Mouse (Mus musculus) intestine, postnatal 0 days (tissue): ENCODE results near the gene Il2rb. TPM values are rescaled to one million over a fixed set of nuclear protein-coding genes. Genes with fewer than 3 reads are reported as not detected.

Experiments
- ATAC-seq: fragments of 200-750 bp; cut with Nextera tagmentation; 2 replicates; pipeline ENCODE4 v1.8.0; 2017; ENCODE audit warnings: mild to moderate bottlenecking, moderate TSS enrichment, moderate library complexity
- H3K27ac ChIP-seq: fragments of 300-500 bp; sonication (generic); 2 replicates; pipeline ENCODE4 v1.5.1; 2014; ENCODE audit warnings: mild to moderate bottlenecking, low read depth, low read length, moderate library complexity
- H3K27me3 ChIP-seq: fragments of 300-500 bp; sonication (generic); replicated peaks from 2 replicates; pipeline ENCODE4 v1.6.1; 2014; ENCODE audit warnings: low read length, mixed read lengths; ENCODE audit not compliant: control insufficient read depth, insufficient read depth
- H3K36me3 ChIP-seq: fragments of 300-500 bp; sonication (generic); 2 replicates; pipeline ENCODE4 v1.6.1; 2014; ENCODE audit warnings: mild to moderate bottlenecking, moderate library complexity; ENCODE audit not compliant: control insufficient read depth, insufficient read depth
- H3K4me1 ChIP-seq: fragments of 300-500 bp; sonication (generic); replicated peaks from 2 replicates; pipeline ENCODE4 v1.6.1; 2014; ENCODE audit warnings: antibody characterized with exemption, low read length, mixed read lengths; ENCODE audit not compliant: control insufficient read depth, insufficient read depth
- H3K4me2 ChIP-seq: fragments of 300-500 bp; sonication (generic); replicated peaks from 2 replicates; pipeline ENCODE4 v1.6.1; 2014; ENCODE audit warnings: low read depth, mild to moderate bottlenecking, moderate library complexity
- H3K4me3 ChIP-seq: fragments of 300-500 bp; sonication (generic); 2 replicates; pipeline ENCODE4 v1.5.1; 2014; ENCODE audit warnings: low read depth, low read length
- H3K9ac ChIP-seq: fragments of 300-500 bp; sonication (generic); 2 replicates; pipeline ENCODE4 v1.6.1; 2014; ENCODE audit warnings: mild to moderate bottlenecking, low read depth, low read length
- H3K9me3 ChIP-seq: fragments of 300-500 bp; sonication (generic); 2 replicates; pipeline ENCODE4 v1.6.1; 2016; ENCODE audit warnings: mixed run types; ENCODE audit not compliant: control insufficient read depth
- CTCF ChIP-seq: sonication (generic); IDR thresholded peaks from 2 replicates; pipeline ENCODE4 v1.5.1; 2016; ENCODE audit warnings: low read depth, mild to moderate bottlenecking, control low read depth, antibody characterized with exemption, moderate library complexity
- WGBS: fragments of 180-500 bp; shearing (Covaris S2); extraction: QIAGEN DNeasy Blood & Tissue Kit; methylation state at CpG from one replicate; pipeline ENCODE4 v1.1.7; 2014; 5-methylcytosine and 5-hydroxymethylcytosine counted together
- polyA plus RNA-seq: library from polyadenylated mRNA; unstranded; fragments of >200 nt; fragmentation: Nextera tagmentation; extraction: Ambion mirVana; gene quantifications from 2 replicates; pipeline ENCODE4 v1.2.1, GENCODE M21; 2015

The Il2rb gene
- polyA plus RNA-seq, 1 experiment from 2014 or later = 0.63 TPM

- no peaks in the 10 kb centered on the region for H3K9me3 ChIP-seq
- H3K36me3 ChIP-seq = no peaks in the 10 kb centered on the region
- H3K4me3 ChIP-seq = no peak overlapping the region
- peak overlapping the region; percentile 60; the same call in 1 of the 2 replicates for H3K27ac ChIP-seq
- 47% methylated on average over 14 of the region's 14 CpGs for WGBS
- no peak for TF ChIP-seq CTCF
- no peak overlapping the region for H3K9ac ChIP-seq
- H3K4me1 ChIP-seq = no peaks in the 10 kb centered on the region
- peak; percentile 71 for ATAC-seq
- no peaks in the 10 kb centered on the region for H3K27me3 ChIP-seq
- H3K4me2 ChIP-seq = no peak overlapping the region
Measured at GRCm38 (mm10) chr15:78513019-78513418, 17.9 kb upstream of the Il2rb start.

- 81% methylated on average over 7 of the region's 7 CpGs for WGBS
- H3K27ac ChIP-seq = no peak overlapping the region
Measured at GRCm38 (mm10) chr15:78511951-78512350, 16.9 kb upstream of the Il2rb start.

GRCm38 (mm10) chr15:78510736-78511135 is 15.7 kb upstream of the Il2rb start:
- Histone ChIP-seq H3K9ac (no peak overlapping the region), H3K4me2 (no peak overlapping the region), H3K9me3 (no peaks in the 10 kb centered on the region), H3K4me1 (no peaks in the 10 kb centered on the region), H3K4me3 (no peak overlapping the region), H3K27me3 (no peaks in the 10 kb centered on the region), H3K36me3 (no peaks in the 10 kb centered on the region), H3K27ac (no peak overlapping the region)
- 84% methylated on average over 6 of the region's 6 CpGs for WGBS
- ATAC-seq = no peak
- no peak for TF ChIP-seq CTCF

More at GRCm38 (mm10) chr15:78511951-78512350, 16.9 kb upstream of the Il2rb start:
- no peak overlapping the region for H3K4me3 ChIP-seq
- no peak for ATAC-seq
- H3K9me3 ChIP-seq = no peaks in the 10 kb centered on the region
- no peaks in the 10 kb centered on the region for H3K4me1 ChIP-seq
- no peaks in the 10 kb centered on the region for H3K36me3 ChIP-seq
- no peak for TF ChIP-seq CTCF
- H3K4me2 ChIP-seq = no peak overlapping the region
- no peaks in the 10 kb centered on the region for H3K27me3 ChIP-seq
- no peak overlapping the region for H3K9ac ChIP-seq

GRCm38 (mm10) chr15:78510121-78510576 is 15.1 kb upstream of the Il2rb start:
- no peaks in the 10 kb centered on the region for H3K27me3 ChIP-seq
- no peak overlapping the region for H3K4me2 ChIP-seq
- no peak overlapping the region for H3K4me3 ChIP-seq
- no peaks in the 10 kb centered on the region for H3K4me1 ChIP-seq
- H3K36me3 ChIP-seq = no peaks in the 10 kb centered on the region
- 70% methylated on average over 8 of the region's 8 CpGs for WGBS
- no peaks in the 10 kb centered on the region for H3K9me3 ChIP-seq
- no peak overlapping the region for H3K9ac ChIP-seq
- ATAC-seq = no peak
- no peak for TF ChIP-seq CTCF
- H3K27ac ChIP-seq = no peak overlapping the region

- H3K4me2 ChIP-seq = no peak overlapping the region
- TF ChIP-seq CTCF = no peak
- no peak overlapping the region for H3K4me3 ChIP-seq
- H3K9ac ChIP-seq = no peak overlapping the region
- ATAC-seq = no peak
- no peaks in the 10 kb centered on the region for H3K27me3 ChIP-seq
- H3K27ac ChIP-seq = no peak overlapping the region
- no peaks in the 10 kb centered on the region for H3K36me3 ChIP-seq
- 59% methylated on average over 12 of the region's 12 CpGs for WGBS
- H3K9me3 ChIP-seq = no peaks in the 10 kb centered on the region; the same call in 1 of the 2 replicates
- H3K4me1 ChIP-seq = no peaks in the 10 kb centered on the region
Measured at GRCm38 (mm10) chr15:78509297-78509899, 14.3 kb upstream of the Il2rb start.

- TF ChIP-seq CTCF = no peak
- Histone ChIP-seq H3K9me3 (no peaks in the 10 kb centered on the region; the same call in 1 of the 2 replicates), H3K4me1 (no peaks in the 10 kb centered on the region), H3K4me3 (no peak overlapping the region), H3K4me2 (no peak overlapping the region), H3K27ac (no peak overlapping the region), H3K27me3 (no peaks in the 10 kb centered on the region), H3K9ac (no peak overlapping the region), H3K36me3 (no peaks in the 10 kb centered on the region)
- no peak for ATAC-seq
- WGBS = 74% methylated on average over 7 of the region's 7 CpGs
Measured at GRCm38 (mm10) chr15:78508443-78508842, 13.4 kb upstream of the Il2rb start.
